7 mouse cellular contexts compared by ENCODE assay signal in genomic region chr12:73554155-73554554, GRCm38 (mm10). TPM values are rescaled to one million over a fixed set of nuclear protein-coding genes. Genes with fewer than 3 reads are reported as not detected.
DNase-seq lines count a peak whose midpoint lies in the region; ATAC-seq and TF ChIP-seq lines count a peak whose summit lies in the region.

No protein-coding gene starts in this region.

- H3K4me3 ChIP-seq in G1E (ENCODE audit: low read depth, low read length), result no peak overlapping the region
- no peak overlapping the region for H3K4me3 ChIP-seq in bone marrow, adult 2 months (replicated peaks; ENCODE audit: control insufficient read depth, low read depth, low read length)
- H3K4me3 ChIP-seq in embryonic fibroblast, embryonic 13.5 days (ENCODE audit: insufficient read depth, low read length), result no peak overlapping the region
- H3K4me3 ChIP-seq in lung, embryonic 15.5 days, result no peak overlapping the region

- WGBS in bone marrow, adult 2 months, result 2% methylated on average over 5 of the region's 5 CpGs
- 5% methylated on average over 5 of the region's 5 CpGs for WGBS in lung, embryonic 15.5 days

- no peak overlapping the region for H3K9ac ChIP-seq in lung, embryonic 15.5 days

- no peak for TF ChIP-seq POLR2A in bone marrow, adult 2 months (IDR thresholded peaks at IDR 0.05; ENCODE audit: borderline replicate concordance, control insufficient read depth, low read depth, low read length)
- no peak for TF ChIP-seq POLR2A in embryonic fibroblast, embryonic 13.5 days (IDR thresholded peaks at IDR 0.05; ENCODE audit: low read depth, low read length)

- peak; percentile 14 for DNase-seq in G1E (ENCODE audit: low spot score)
- DNase-seq in heart, postnatal 4 days, result peak; percentile 84
- DNase-seq in layer of hippocampus, adult 11-12 months (ENCODE audit: low spot score), result peak; percentile 61
- DNase-seq in retina, postnatal 1 day, result peak; percentile 92

- no peak overlapping the region for H3K27ac ChIP-seq in bone marrow, adult 2 months (ENCODE audit: control insufficient read depth, insufficient read depth, low read depth, low read length, poor library complexity)
- no peak overlapping the region for H3K27ac ChIP-seq in embryonic fibroblast, embryonic 13.5 days (ENCODE audit: insufficient read depth, low read length)
- no peak overlapping the region for H3K27ac ChIP-seq in lung, embryonic 15.5 days

- no peaks in the 10 kb centered on the region for H3K36me3 ChIP-seq in G1E (replicated peaks)
- no peaks in the 10 kb centered on the region for H3K36me3 ChIP-seq in lung, embryonic 15.5 days

- peak; percentile 69 for TF ChIP-seq CTCF in G1E (IDR thresholded peaks at IDR 0.05; ENCODE audit: low read depth, low read length)
- TF ChIP-seq CTCF in bone marrow, adult 2 months (IDR thresholded peaks at IDR 0.05; ENCODE audit: control insufficient read depth, insufficient read depth, low read length), result peak; percentile 50; the same call in 1 of the 2 replicates
- TF ChIP-seq CTCF in embryonic fibroblast, embryonic 13.5 days (IDR thresholded peaks at IDR 0.05; ENCODE audit: borderline replicate concordance, insufficient read depth, low read length), result peak; percentile 32; the same call in 1 of the 2 replicates

- ATAC-seq in G1E (ENCODE audit: extremely low read depth, insufficient number of reproducible peaks, low FRiP score, poor library complexity, severe bottlenecking), result peak; percentile 54
- peak; percentile 59; the same call in 1 of the 2 replicates for ATAC-seq in lung, embryonic 15.5 days (ENCODE audit: borderline replicate concordance, extremely low read depth, low FRiP score, low TSS enrichment)

- H3K27me3 ChIP-seq in G1E (ENCODE audit: insufficient read depth, low read length), result no peaks in the 10 kb centered on the region; the same call in 1 of the 2 replicates
- H3K27me3 ChIP-seq in lung, embryonic 15.5 days, result peaks cover 15% of the 10 kb centered on the region

- H3K4me2 ChIP-seq in lung, embryonic 15.5 days, result no peak overlapping the region

- H3K4me1 ChIP-seq in G1E (ENCODE audit: insufficient read depth, low read depth, low read length), result no peaks in the 10 kb centered on the region
- H3K4me1 ChIP-seq in bone marrow, adult 2 months (ENCODE audit: control insufficient read depth, insufficient read depth, low read length), result no peaks in the 10 kb centered on the region
- H3K4me1 ChIP-seq in embryonic fibroblast, embryonic 13.5 days (ENCODE audit: control insufficient read depth, insufficient read depth, low read length), result no peaks in the 10 kb centered on the region
- no peaks in the 10 kb centered on the region for H3K4me1 ChIP-seq in lung, embryonic 15.5 days

- no peaks in the 10 kb centered on the region for H3K9me3 ChIP-seq in G1E (replicated peaks)
- H3K9me3 ChIP-seq in lung, embryonic 15.5 days, result no peaks in the 10 kb centered on the region

RNA-seq across cellular contexts. Expression of gene Tmem30b, which starts 8.0 kb away (rescaled TPM):
- total RNA-seq in G1E (2014; fragmentation: Nextera tagmentation) (not detected in 2 replicates), G1E (2017) (0.22 TPM in 1 of 2 replicates, not detected in the other)
- polyA plus RNA-seq in G1E (2012), result not detected in 2 replicates
- polyA plus RNA-seq in bone marrow, adult 2 months (2011; ENCODE audit: insufficient read depth, insufficient read length, low replicate concordance, missing spikeins), result 0.54 and 0.85 TPM in 2 replicates
- 0.60 and 2.0 TPM in 2 replicates for polyA plus RNA-seq in embryonic fibroblast, embryonic 13.5 days (2011; ENCODE audit: insufficient read length, low read depth, missing spikeins)
- under 1 TPM; 0.31 to 0.32 TPM for total RNA-seq in heart, postnatal 4 days (2021)
- polyA plus RNA-seq in lung, embryonic 15.5 days (2015; fragmentation: Nextera tagmentation; extraction: Ambion mirVana), result 7.2 and 8.1 TPM in 2 replicates

RNA-seq across cellular contexts. Expression of gene Prkch, which starts 30.4 kb away (rescaled TPM):
- not detected in 2 replicates for total RNA-seq in G1E (2014; fragmentation: Nextera tagmentation)
- total RNA-seq in G1E (2017), result 0.17 and 0.33 TPM in 2 replicates
- polyA plus RNA-seq in G1E (2012), result not detected in 2 replicates
- 1.9 and 7.8 TPM in 2 replicates for polyA plus RNA-seq in bone marrow, adult 2 months (2011; ENCODE audit: insufficient read depth, insufficient read length, low replicate concordance, missing spikeins)
- polyA plus RNA-seq in embryonic fibroblast, embryonic 13.5 days (2011; ENCODE audit: insufficient read length, low read depth, missing spikeins), result 0.75 and 1.3 TPM in 2 replicates
- total RNA-seq in heart, postnatal 4 days (2021), result 10 to 100 TPM; 22.6 to 23.1 TPM
- 15.8 and 16.4 TPM in 2 replicates for polyA plus RNA-seq in lung, embryonic 15.5 days (2015; fragmentation: Nextera tagmentation; extraction: Ambion mirVana)

Comparison
In these comparisons a context has a peak if more than half of its experiments do, and no peak if none do; other contexts are left out.
1. DNase-seq: peak in every context shown above with its lines; median percentile 92 in retina, postnatal 1 day; 84 in heart, postnatal 4 days; 61 in layer of hippocampus, adult 11-12 months; 14 in G1E.